Mouse (Mus musculus): ENCODE measurements at regions not wholly inside any gene's neighbourhood (a gene's known extent, or its start where the extent isn't known, plus 50 kb on each side); places are given as distances from the start of the nearest gene placed in this dataset.

DNA sequence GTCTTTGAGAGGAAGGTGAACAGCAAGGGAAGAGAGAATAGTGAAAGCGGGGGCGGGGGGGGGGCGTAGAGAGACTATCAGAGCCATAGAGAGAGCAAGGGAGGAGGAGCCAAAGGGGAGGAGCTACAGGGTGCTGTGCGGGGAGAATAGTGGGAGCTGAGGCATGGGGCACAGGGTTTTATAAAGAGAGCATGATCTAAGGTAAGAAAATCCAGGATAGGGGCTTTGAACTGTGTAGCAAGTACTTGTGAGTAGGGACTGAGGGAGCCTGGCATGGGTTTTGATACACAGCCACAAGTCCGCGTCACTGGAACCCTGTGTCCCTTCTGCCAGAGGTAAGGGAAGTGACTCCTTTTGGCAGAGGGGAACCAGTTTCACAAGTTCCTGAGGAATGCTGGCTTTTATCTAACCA is 54.9 kb upstream of the Agps start:
- TF ChIP-seq EP300 (IDR thresholded peaks at IDR 0.05; ENCODE audit: insufficient read depth, low read depth, low read length), result no peak
- TF ChIP-seq CTCF (IDR thresholded peaks at IDR 0.05; ENCODE audit: low read depth, low read length), result no peak
- peak; percentile 25 for TF ChIP-seq POLR2A (IDR thresholded peaks at IDR 0.05; ENCODE audit: insufficient read depth, low read length)
